Mouse (Mus musculus): ENCODE measurements at regions not wholly inside any gene's neighbourhood (a gene's known extent, or its start where the extent isn't known, plus 50 kb on each side); places are given as distances from the start of the nearest gene placed in this dataset.

- Histone ChIP-seq H3K4me1 (no peaks in the 10 kb centered on the region; the same call in 1 of the 2 replicates), H3K4me2 (replicated peaks) (no peak overlapping the region), H3K27ac (replicated peaks) (no peak overlapping the region), H3K9me3 (no peaks in the 10 kb centered on the region), H3K9ac (replicated peaks) (no peak overlapping the region), H3K4me3 (no peak overlapping the region), H3K36me3 (no peaks in the 10 kb centered on the region), H3K27me3 (no peaks in the 10 kb centered on the region; the same call in 1 of the 2 replicates)
- WGBS = 34% methylated on average over 7 of the region's 7 CpGs
- no peak for ATAC-seq (ENCODE audit: low FRiP score, low read depth)
These were observed 192.1 kb downstream of the Cd83 start for GRCm38 (mm10) chr13:43976676-43977075.

GRCm38 (mm10) chr13:43987338-43987737 lies 202.8 kb downstream of the Cd83 start:
- no peak for ATAC-seq (ENCODE audit: low FRiP score, low read depth)
- Histone ChIP-seq H3K4me3 (no peak overlapping the region), H3K27ac (replicated peaks) (no peak overlapping the region), H3K9ac (replicated peaks) (no peak overlapping the region), H3K9me3 (no peaks in the 10 kb centered on the region), H3K4me2 (replicated peaks) (no peak overlapping the region), H3K27me3 (peaks cover 11% of the 10 kb centered on the region), H3K4me1 (peaks cover 20% of the 10 kb centered on the region), H3K36me3 (no peaks in the 10 kb centered on the region)
- WGBS = 13% methylated on average over 6 of the region's 6 CpGs

- no peak overlapping the region for H3K27ac ChIP-seq (replicated peaks)
- 88% methylated on average over 4 of the region's 4 CpGs for WGBS
- H3K4me3 ChIP-seq = no peak overlapping the region
These were observed 203.8 kb downstream of the Cd83 start for GRCm38 (mm10) chr13:43988421-43988820.

GRCm38 (mm10) chr13:43990281-43991101 lies 205.9 kb downstream of the Cd83 start:
- H3K27me3 ChIP-seq = peaks cover 24% of the 10 kb centered on the region
- H3K4me2 ChIP-seq (replicated peaks) = no peak overlapping the region
- H3K9ac ChIP-seq (replicated peaks) = no peak overlapping the region
- no peaks in the 10 kb centered on the region for H3K9me3 ChIP-seq
- ATAC-seq (ENCODE audit: low FRiP score, low read depth) = no peak
- H3K27ac ChIP-seq (replicated peaks) = no peak overlapping the region
- WGBS = 72% methylated on average over 16 of the region's 16 CpGs
- no peaks in the 10 kb centered on the region for H3K36me3 ChIP-seq
- H3K4me3 ChIP-seq = no peak overlapping the region
- peaks cover 20% of the 10 kb centered on the region for H3K4me1 ChIP-seq

More at GRCm38 (mm10) chr13:43988421-43988820, 203.8 kb downstream of the Cd83 start:
- H3K9ac ChIP-seq (replicated peaks) = no peak overlapping the region
- no peaks in the 10 kb centered on the region for H3K9me3 ChIP-seq
- H3K4me1 ChIP-seq = peaks cover 20% of the 10 kb centered on the region
- H3K27me3 ChIP-seq = peaks cover 16% of the 10 kb centered on the region
- no peak for ATAC-seq (ENCODE audit: low FRiP score, low read depth)
- no peak overlapping the region for H3K4me2 ChIP-seq (replicated peaks)
- no peaks in the 10 kb centered on the region for H3K36me3 ChIP-seq

GRCm38 (mm10) chr13:43991774-43992173 lies 207.2 kb downstream of the Cd83 start:
- Histone ChIP-seq H3K9ac (replicated peaks) (no peak overlapping the region), H3K27ac (replicated peaks) (no peak overlapping the region), H3K36me3 (no peaks in the 10 kb centered on the region), H3K4me3 (no peak overlapping the region), H3K9me3 (no peaks in the 10 kb centered on the region), H3K27me3 (peaks cover 30% of the 10 kb centered on the region), H3K4me2 (replicated peaks) (no peak overlapping the region), H3K4me1 (peaks cover 20% of the 10 kb centered on the region)
- ATAC-seq (ENCODE audit: low FRiP score, low read depth) = no peak
- WGBS = 64% methylated on average over 5 of the region's 5 CpGs

- no peak for ATAC-seq (ENCODE audit: low FRiP score, low read depth)
- Histone ChIP-seq H3K36me3 (no peaks in the 10 kb centered on the region), H3K27me3 (peaks cover 27% of the 10 kb centered on the region), H3K4me1 (peaks cover 13% of the 10 kb centered on the region), H3K27ac (replicated peaks) (no peak overlapping the region), H3K4me3 (no peak overlapping the region), H3K9ac (replicated peaks) (no peak overlapping the region), H3K9me3 (no peaks in the 10 kb centered on the region), H3K4me2 (replicated peaks) (no peak overlapping the region)
These were observed 208.4 kb downstream of the Cd83 start for GRCm38 (mm10) chr13:43992968-43993367.

- Histone ChIP-seq H3K4me3 (no peak overlapping the region), H3K9me3 (no peaks in the 10 kb centered on the region), H3K4me2 (replicated peaks) (no peak overlapping the region), H3K4me1 (peaks cover 13% of the 10 kb centered on the region), H3K9ac (replicated peaks) (no peak overlapping the region), H3K27ac (replicated peaks) (no peak overlapping the region), H3K27me3 (peaks cover 19% of the 10 kb centered on the region; the same call in 1 of the 2 replicates), H3K36me3 (no peaks in the 10 kb centered on the region)
- no peak for ATAC-seq (ENCODE audit: low FRiP score, low read depth)
- 80% methylated on average over 4 of the region's 4 CpGs for WGBS
These were observed 209.8 kb downstream of the Cd83 start for GRCm38 (mm10) chr13:43994361-43994760.

- ATAC-seq (ENCODE audit: low FRiP score, low read depth) = no peak
- H3K4me3 ChIP-seq = no peak overlapping the region
- H3K9ac ChIP-seq (replicated peaks) = no peak overlapping the region
- no peak overlapping the region for H3K27ac ChIP-seq (replicated peaks)
- H3K27me3 ChIP-seq = peaks cover 19% of the 10 kb centered on the region; the same call in 1 of the 2 replicates
- peaks cover 13% of the 10 kb centered on the region for H3K4me1 ChIP-seq
- WGBS = 78% methylated on average over 3 of the region's 3 CpGs
- H3K4me2 ChIP-seq (replicated peaks) = no peak overlapping the region
- no peaks in the 10 kb centered on the region for H3K9me3 ChIP-seq
- H3K36me3 ChIP-seq = no peaks in the 10 kb centered on the region
These were observed 211.0 kb downstream of the Cd83 start for GRCm38 (mm10) chr13:43995623-43996022.

GRCm38 (mm10) chr13:44001861-44002545 lies 217.4 kb downstream of the Cd83 start:
- Histone ChIP-seq H3K36me3 (no peaks in the 10 kb centered on the region), H3K27me3 (peaks cover 26% of the 10 kb centered on the region), H3K27ac (replicated peaks) (no peak overlapping the region), H3K4me3 (no peak overlapping the region), H3K4me1 (0 out of 2 replicates have a peak, but pooled peaks cover 2% of the 10 kb centered on the region), H3K9me3 (0 out of 2 replicates have a peak, but pooled peaks cover 4% of the 10 kb centered on the region), H3K4me2 (replicated peaks) (no peak overlapping the region), H3K9ac (replicated peaks) (no peak overlapping the region)
- WGBS = 54% methylated on average over 12 of the region's 12 CpGs
- ATAC-seq (ENCODE audit: low FRiP score, low read depth) = no peak

GRCm38 (mm10) chr13:44012868-44013267 lies 228.3 kb downstream of the Cd83 start:
- H3K9me3 ChIP-seq = no peaks in the 10 kb centered on the region
- H3K4me1 ChIP-seq = peaks cover under 1% of the 10 kb centered on the region
- peaks cover 82% of the 10 kb centered on the region for H3K27me3 ChIP-seq
- H3K9ac ChIP-seq (replicated peaks) = no peak overlapping the region
- H3K27ac ChIP-seq (replicated peaks) = no peak overlapping the region
- no peaks in the 10 kb centered on the region for H3K36me3 ChIP-seq
- H3K4me3 ChIP-seq = no peak overlapping the region
- H3K4me2 ChIP-seq (replicated peaks) = no peak overlapping the region
- no peak for ATAC-seq (ENCODE audit: low FRiP score, low read depth)
- 79% methylated on average over 2 of the region's 2 CpGs for WGBS

- H3K9ac ChIP-seq (replicated peaks) = no peak overlapping the region
- H3K4me1 ChIP-seq = peaks cover 38% of the 10 kb centered on the region
- H3K4me2 ChIP-seq (replicated peaks) = peak overlapping the region; percentile 39
- 0 out of 2 replicates have a peak overlapping the region, but pooled peaks have one; percentile 7 for H3K27ac ChIP-seq (replicated peaks)
- WGBS = 3% methylated on average over 8 of the region's 8 CpGs
- peaks cover 78% of the 10 kb centered on the region for H3K27me3 ChIP-seq
- H3K36me3 ChIP-seq = no peaks in the 10 kb centered on the region
- no peaks in the 10 kb centered on the region for H3K9me3 ChIP-seq
- H3K4me3 ChIP-seq = no peak overlapping the region
- ATAC-seq (ENCODE audit: low FRiP score, low read depth) = peak; percentile 72
These were observed 234.1 kb downstream of the Cd83 start for GRCm38 (mm10) chr13:44018489-44019303.

GRCm38 (mm10) chr13:44019304-44019583 lies 234.7 kb downstream of the Cd83 start:
- Histone ChIP-seq H3K36me3 (no peaks in the 10 kb centered on the region), H3K4me2 (replicated peaks) (0 out of 2 replicates have a peak overlapping the region, but pooled peaks have one; percentile 39), H3K9ac (replicated peaks) (no peak overlapping the region), H3K4me3 (no peak overlapping the region), H3K27me3 (peaks cover 80% of the 10 kb centered on the region), H3K4me1 (peaks cover 38% of the 10 kb centered on the region), H3K9me3 (no peaks in the 10 kb centered on the region), H3K27ac (replicated peaks) (0 out of 2 replicates have a peak overlapping the region, but pooled peaks have one; percentile 7)
- ATAC-seq (ENCODE audit: low FRiP score, low read depth) = no peak

Data from midbrain, embryonic 12.5 days (tissue).